Comparison of ENCODE assay signal across 26 mouse cellular contexts in the genomic region with DNA sequence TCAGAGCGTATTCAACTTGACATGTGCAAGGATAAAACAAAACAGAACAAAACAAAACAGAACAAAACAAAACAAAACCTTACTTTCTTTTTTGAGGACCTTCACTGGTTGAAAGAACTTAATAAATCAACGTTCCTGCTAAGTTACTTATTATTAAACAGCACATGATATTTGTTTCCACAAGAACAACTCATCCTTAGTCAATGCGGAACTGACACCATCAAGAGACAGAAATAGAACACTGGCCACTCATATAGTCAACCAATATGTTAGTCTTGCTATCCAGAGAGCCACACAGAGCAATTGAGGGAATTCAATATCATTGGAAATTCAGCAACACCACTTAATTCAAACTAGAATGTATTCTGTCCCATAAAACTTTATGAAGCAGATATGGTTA.
"Had no signal": no experiment of that assay in that cellular context is flagged by ENCODE, and none has a peak within 500 bp of the region (broad histone marks: within the 10 kb centered on the region; RNA-seq: fewer than 3 reads in every experiment).

No protein-coding gene starts in this region.

- H3K9ac ChIP-seq: hindbrain, embryonic 12.5 days; hindbrain, embryonic 14.5 days; intestine, embryonic 15.5 days; limb, embryonic 12.5 days; liver, embryonic 13.5 days; liver, embryonic 15.5 days had no signal

- ATAC-seq: hindbrain, embryonic 16.5 days; inflammation-experienced regulatory T-cells, adult 6 months; intestine, embryonic 15.5 days; intestine, postnatal 0 days had no signal

- H3K27me3 ChIP-seq: hindbrain, embryonic 12.5 days; intestine, embryonic 15.5 days; liver, embryonic 13.5 days; liver, embryonic 15.5 days had no signal

- H3K27ac ChIP-seq: heart, adult 2 months; hindbrain, embryonic 10.5 days; hindbrain, embryonic 12.5 days; hindbrain, embryonic 14.5 days; intestine, embryonic 15.5 days; layer of hippocampus, adult 2 months; left cerebral cortex, adult 2 months; limb, embryonic 10.5 days; limb, embryonic 12.5 days; liver, embryonic 13.5 days; liver, embryonic 15.5 days had no signal

- H3K4me1 ChIP-seq: hindbrain, embryonic 10.5 days; hindbrain, embryonic 12.5 days; intestine, embryonic 15.5 days; limb, embryonic 10.5 days; limb, embryonic 12.5 days; liver, embryonic 13.5 days; liver, embryonic 15.5 days had no signal

- DNase-seq: gastrocnemius, postnatal 10 days; gastrocnemius, postnatal 25 days; heart, adult 2 months; heart, postnatal 10 days; heart, postnatal 4 days; kidney, adult 18-20 months; kidney, adult 8-10 months; kidney, postnatal 10 days; kidney, postnatal 25 days; kidney, postnatal 4 days; liver; liver, embryonic 13.5 days had no signal

- H3K4me2 ChIP-seq: heart, embryonic 11.5 days; hindbrain, embryonic 12.5 days; hindbrain, embryonic 14.5 days; intestine, embryonic 15.5 days; limb, embryonic 12.5 days; liver, embryonic 11.5 days; liver, embryonic 13.5 days; liver, embryonic 15.5 days had no signal

- H3K4me3 ChIP-seq: heart, adult 2 months; hindbrain, embryonic 10.5 days; hindbrain, embryonic 12.5 days; intestine, embryonic 15.5 days; layer of hippocampus, adult 2 months; left cerebral cortex, adult 2 months; limb, embryonic 10.5 days; limb, embryonic 12.5 days; liver, embryonic 13.5 days; liver, embryonic 15.5 days had no signal

- H3K36me3 ChIP-seq: hindbrain, embryonic 10.5 days; hindbrain, embryonic 12.5 days; intestine, embryonic 15.5 days; limb, embryonic 10.5 days; limb, embryonic 12.5 days; liver, embryonic 13.5 days; liver, embryonic 15.5 days had no signal

- H3K9me3 ChIP-seq: hindbrain, embryonic 10.5 days; hindbrain, embryonic 12.5 days; intestine, embryonic 15.5 days; limb, embryonic 10.5 days; limb, embryonic 12.5 days; liver, embryonic 13.5 days; liver, embryonic 15.5 days had no signal
